Mouse (Mus musculus) CH12.LX (cell line): ENCODE measurements around the gene BC052040. TPM values are rescaled to one million over a fixed set of nuclear protein-coding genes. Genes with fewer than 3 reads are reported as not detected.

ENCODE experiments used
- DNase-seq: peaks from one replicate; pipeline ENCODE4 v3.0.0-alpha.2; 2013; ENCODE audit errors: extremely low read depth
- H3K27ac ChIP-seq: 2 replicates; pipeline ENCODE4 v1.5.1; 2012; ENCODE audit warnings: low read depth, mild to moderate bottlenecking, control low read depth, moderate library complexity; ENCODE audit not compliant: insufficient read depth
- H3K27me3 ChIP-seq: replicated peaks from 2 replicates; pipeline ENCODE3; 2012; ENCODE audit warnings: inconsistent platforms
- H3K36me3 ChIP-seq, 2 experiments: replicated peaks in 1 of 2; 2 replicates each; pipeline versions ENCODE3 to v1.6.1; 2012; ENCODE audit warnings: inconsistent platforms in 1 of 2, low read length in 1 of 2, mild to moderate bottlenecking in 1 of 2, mixed read lengths in 1 of 2, moderate library complexity in 1 of 2; ENCODE audit not compliant: control insufficient read depth in 1 of 2, insufficient read depth in 1 of 2
- H3K4me1 ChIP-seq, 2 experiments: 2 replicates each; pipeline ENCODE4 v1.6.1; 2012; ENCODE audit warnings: inconsistent platforms in 1 of 2, moderate library complexity in 1 of 2; ENCODE audit not compliant: insufficient read depth in 2 of 2, control insufficient read depth in 1 of 2
- H3K4me2 ChIP-seq: 2 replicates; pipeline ENCODE4 v1.6.1; 2012; ENCODE audit warnings: low read depth, mild to moderate bottlenecking, control low read depth; ENCODE audit not compliant: poor library complexity, insufficient read depth, severe bottlenecking
- H3K4me3 ChIP-seq, 3 experiments: fragments of 150-350 bp in 1 of 3; sonication (generic) in 1 of 3; replicated peaks in 1 of 3; 2 replicates each; pipeline versions ENCODE3 to v1.5.1; 2011 to 2012; ENCODE audit warnings: low read depth in 2 of 3, low read length in 2 of 3, mild to moderate bottlenecking in 2 of 3, moderate library complexity in 2 of 3, control low read depth in 1 of 3, improper control_type of control experiment in 1 of 3, inconsistent platforms in 1 of 3, mixed read lengths in 1 of 3; ENCODE audit not compliant: poor library complexity in 1 of 3
- H3K79me2 ChIP-seq: replicated peaks from 2 replicates; pipeline ENCODE4 v1.6.1; 2012; ENCODE audit warnings: mild to moderate bottlenecking, moderate library complexity; ENCODE audit not compliant: control insufficient read depth, poor library complexity, insufficient read depth, severe bottlenecking; ENCODE audit errors: extremely low read depth
- H3K9ac ChIP-seq: 2 replicates; pipeline ENCODE4 v1.6.1; 2012; ENCODE audit warnings: low read depth, mild to moderate bottlenecking, control low read depth, moderate library complexity; ENCODE audit not compliant: insufficient read depth
- H3K9me3 ChIP-seq: replicated peaks from 2 replicates; pipeline ENCODE3; 2012; ENCODE audit warnings: low read length, inconsistent platforms, mixed read lengths
- BHLHE40 ChIP-seq: IDR thresholded peaks from 2 replicates; pipeline ENCODE4 v1.6.1; 2011; ENCODE audit warnings: mild to moderate bottlenecking, low read depth, low read length, improper control_type of control experiment
- CHD1 ChIP-seq: IDR thresholded peaks from 2 replicates; pipeline ENCODE4 v1.6.1; 2012; ENCODE audit warnings: low read depth, low read length, improper control_type of control experiment, inconsistent platforms
- CHD2 ChIP-seq: IDR thresholded peaks from 2 replicates; pipeline ENCODE4 v1.6.1; 2011; ENCODE audit warnings: low read length, improper control_type of control experiment
- CTCF ChIP-seq, 2 experiments: IDR thresholded peaks in 1 of 2; conservative IDR thresholded peaks in 1 of 2; 2 replicates each; pipeline ENCODE4 v1.5.1; 2011 to 2012; ENCODE audit warnings: low read depth in 2 of 2, low read length in 2 of 2, improper control_type of control experiment in 1 of 2, inconsistent platforms in 1 of 2, mild to moderate bottlenecking in 1 of 2, moderate library complexity in 1 of 2
- E2F4 ChIP-seq: IDR thresholded peaks from 2 replicates; pipeline ENCODE4 v1.6.1; 2011; ENCODE audit warnings: low read depth, low read length, improper control_type of control experiment; ENCODE audit not compliant: insufficient replicate concordance
- ELF1 ChIP-seq: IDR thresholded peaks from 2 replicates; pipeline ENCODE4 v1.6.1; 2014; ENCODE audit warnings: low read depth, mild to moderate bottlenecking, inconsistent platforms, low read length, improper control_type of control experiment
- EP300 ChIP-seq: IDR thresholded peaks from 2 replicates; pipeline ENCODE4 v1.6.1; 2011; ENCODE audit warnings: low read length, improper control_type of control experiment
- ETS1 ChIP-seq: conservative IDR thresholded peaks from 2 replicates; pipeline ENCODE4 v1.6.1; 2012; ENCODE audit warnings: low read depth, mild to moderate bottlenecking, inconsistent platforms, low read length, improper control_type of control experiment, moderate library complexity
- GABPA ChIP-seq: IDR thresholded peaks from 2 replicates; pipeline ENCODE4 v1.6.1; 2012; ENCODE audit warnings: low read depth, low read length, improper control_type of control experiment, inconsistent platforms; ENCODE audit not compliant: insufficient replicate concordance
- HCFC1 ChIP-seq: IDR thresholded peaks from 2 replicates; pipeline ENCODE4 v1.6.1; 2012; ENCODE audit warnings: low read depth, mild to moderate bottlenecking, inconsistent platforms, low read length, improper control_type of control experiment
- IRF4 ChIP-seq: IDR thresholded peaks from 2 replicates; pipeline ENCODE4 v1.6.1; 2014; ENCODE audit warnings: low read depth, mild to moderate bottlenecking, inconsistent platforms, low read length, improper control_type of control experiment
- JUN ChIP-seq: IDR thresholded peaks from 2 replicates; pipeline ENCODE4 v1.6.1; 2011; ENCODE audit warnings: low read depth, mild to moderate bottlenecking, low read length, improper control_type of control experiment, moderate library complexity; ENCODE audit not compliant: insufficient read depth
- JUND ChIP-seq: conservative IDR thresholded peaks from 2 replicates; pipeline ENCODE4 v1.6.1; 2011; ENCODE audit warnings: low read depth, low read length, improper control_type of control experiment
- KAT2A ChIP-seq: IDR thresholded peaks from 2 replicates; pipeline ENCODE4 v1.6.1; 2012; ENCODE audit warnings: low read length, improper control_type of control experiment, inconsistent platforms; ENCODE audit not compliant: insufficient replicate concordance
- MAFK ChIP-seq: IDR thresholded peaks from 2 replicates; pipeline ENCODE4 v1.6.1; 2011; ENCODE audit warnings: low read length, improper control_type of control experiment; ENCODE audit not compliant: insufficient replicate concordance
- MAX ChIP-seq: IDR thresholded peaks from 2 replicates; pipeline ENCODE4 v1.6.1; 2011; ENCODE audit warnings: low read length, improper control_type of control experiment
- MEF2A ChIP-seq: IDR thresholded peaks from 2 replicates; pipeline ENCODE4 v1.6.1; 2014; ENCODE audit warnings: low read depth, mild to moderate bottlenecking, inconsistent platforms, low read length, improper control_type of control experiment, borderline replicate concordance
- MXI1 ChIP-seq: IDR thresholded peaks from 2 replicates; pipeline ENCODE4 v1.6.1; 2011; ENCODE audit warnings: mild to moderate bottlenecking, low read depth, low read length, improper control_type of control experiment
- MYC ChIP-seq: IDR thresholded peaks from 2 replicates; pipeline ENCODE4 v1.6.1; 2011; ENCODE audit warnings: low read depth, mild to moderate bottlenecking, improper control_type of control experiment, low read length
- POLR2A ChIP-seq: IDR thresholded peaks from 2 replicates; pipeline ENCODE4 v1.6.1; 2011; ENCODE audit warnings: low read depth, mild to moderate bottlenecking, improper control_type of control experiment, low read length
- RAD21 ChIP-seq: IDR thresholded peaks from 2 replicates; pipeline ENCODE4 v1.6.1; 2011; ENCODE audit warnings: low read depth, mild to moderate bottlenecking, low read length, improper control_type of control experiment, moderate library complexity
- RCOR1 ChIP-seq: conservative IDR thresholded peaks from 2 replicates; pipeline ENCODE4 v1.6.1; 2012; ENCODE audit warnings: low read depth, mild to moderate bottlenecking, inconsistent platforms, low read length, improper control_type of control experiment
- SIN3A ChIP-seq: IDR thresholded peaks from 2 replicates; pipeline ENCODE4 v1.6.1; 2012; ENCODE audit warnings: low read length, improper control_type of control experiment, inconsistent platforms
- TBP ChIP-seq: conservative IDR thresholded peaks from 2 replicates; pipeline ENCODE4 v1.6.1; 2011; ENCODE audit warnings: low read depth, low read length, improper control_type of control experiment
- USF2 ChIP-seq: conservative IDR thresholded peaks from 2 replicates; pipeline ENCODE4 v1.6.1; 2011; ENCODE audit warnings: low read depth, low read length, improper control_type of control experiment
- ZKSCAN1 ChIP-seq: IDR thresholded peaks from 2 replicates; pipeline ENCODE4 v1.6.1; 2012; ENCODE audit warnings: low read depth, inconsistent platforms, low read length, improper control_type of control experiment, borderline replicate concordance
- dilution Hi-C: fragments of 300-500 bp; cut with MboI; formaldehyde crosslinking; loops from 2 replicates; pipeline ENCODE4 v1.14.3; 2020; ENCODE audit warnings: low sequenced_read_pairs; ENCODE audit not compliant: extremely low pct_unique_long_range_greater_than_20kb, extremely low pct_ligation_motif_present
- in situ Hi-C: fragments of 300-500 bp; cut with MboI; formaldehyde crosslinking; loops from 3 replicates; pipeline ENCODE4 v1.14.3; 2019; ENCODE audit warnings: low sequenced_read_pairs, low pct_ligation_motif_present, low pct_unique_long_range_greater_than_20kb, mixed read lengths
- polyA plus RNA-seq: library from polyadenylated mRNA; unstranded; fragments of >175 nt; gene quantifications from 2 replicates; pipeline ENCODE4 v1.2.1, GENCODE M21; 2012; ENCODE audit warnings: low read depth; ENCODE audit not compliant: insufficient read length
- total RNA-seq, 2 experiments: library from RNA; depleted of rRNA; stranded (reverse); fragments of 300-350 nt in 1 of 2; fragments of >200 nt in 1 of 2; gene quantifications; 2 replicates each; pipeline ENCODE4 v1.2.3; 2012 to 2014

Gene BC052040
- total and polyA plus RNA-seq, 3 experiments: 5.9 to 16.5 (median 6.5) TPM

- Histone ChIP-seq H3K9me3 (no peaks in the 10 kb centered on the region), H3K27me3 (no peaks in the 10 kb centered on the region), H3K36me3 (no peaks in the 10 kb centered on the region), H3K4me2 (peak overlapping the region; percentile 95), H3K4me3 (no peak overlapping the region), H3K27ac (no peak overlapping the region)
- DNase-seq: peak; percentile 71
- peak; percentile 71 for TF ChIP-seq BHLHE40
- no peak for TF ChIP-seq CHD1
- no peak for TF ChIP-seq ELF1
- TF ChIP-seq ETS1: peak; percentile 54; the same call in 1 of the 2 replicates
- peak; percentile 75 for TF ChIP-seq JUND
- TF ChIP-seq MAX: 0 out of 2 replicates have a peak, but pooled peaks have one; percentile 43
- TF ChIP-seq CHD2: peak; percentile 45; the same call in 1 of the 2 replicates
- no peak for TF ChIP-seq MAFK
- no peak for TF ChIP-seq RAD21
- peak; percentile 40; the same call in 1 of the 2 replicates for TF ChIP-seq JUN
- TF ChIP-seq TBP: no peak
- TF ChIP-seq IRF4: peak; percentile 26; the same call in 1 of the 2 replicates
- TF ChIP-seq CTCF (conservative IDR thresholded peaks at IDR 0.05 in 1 of 2, IDR thresholded peaks at IDR 0.05 in 1 of 2; ENCODE audit: low read depth in 2 of 2, low read length in 2 of 2): no peak
- TF ChIP-seq SIN3A: no peak
- TF ChIP-seq MEF2A: no peak
- TF ChIP-seq EP300: peak; percentile 76
- no peak for TF ChIP-seq E2F4
- TF ChIP-seq, all 38 proteins: peak for 8
- Histone ChIP-seq H3K9ac (0 out of 2 replicates have a peak overlapping the region, but pooled peaks have one; percentile 48), H3K4me1 (peaks cover 0 to 17% of the 10 kb centered on the region in 2 experiments; a peak in 2 of 4 replicates), H3K79me2 (no peaks in the 10 kb centered on the region)
- dilution Hi-C loops: no loop called here
- in situ Hi-C loops: no loop called here
Measured at GRCm38 (mm10) chr2:115543212-115543611, 38.3 kb upstream of the BC052040 start.

GRCm38 (mm10) chr2:115551901-115552300 lies 29.6 kb upstream of the BC052040 start:
- dilution Hi-C loops (no loop called here), in situ Hi-C loops (no loop called here)
- Histone ChIP-seq H3K9ac (no peak overlapping the region), H3K4me3 (no peak overlapping the region), H3K36me3 (no peaks in the 10 kb centered on the region), H3K27ac (no peak overlapping the region), H3K4me1 (no peaks in the 10 kb centered on the region), H3K9me3 (no peaks in the 10 kb centered on the region), H3K27me3 (no peaks in the 10 kb centered on the region), H3K4me2 (no peak overlapping the region), H3K79me2 (no peaks in the 10 kb centered on the region)
- TF ChIP-seq E2F4: no peak
- TF ChIP-seq MXI1: no peak
- no peak for TF ChIP-seq BHLHE40
- TF ChIP-seq JUN: no peak
- TF ChIP-seq GABPA: no peak
- no peak for TF ChIP-seq HCFC1
- no peak for TF ChIP-seq MYC
- TF ChIP-seq RAD21: no peak
- no peak for TF ChIP-seq ZKSCAN1
- no peak for TF ChIP-seq CHD1
- no peak for TF ChIP-seq POLR2A
- no peak for TF ChIP-seq USF2
- TF ChIP-seq CTCF (conservative IDR thresholded peaks at IDR 0.05 in 1 of 2, IDR thresholded peaks at IDR 0.05 in 1 of 2; ENCODE audit: low read depth in 2 of 2, low read length in 2 of 2): no peak
- no peak for TF ChIP-seq CHD2
- TF ChIP-seq KAT2A: no peak
- TF ChIP-seq RCOR1: no peak
- no peak for DNase-seq
